Mouse (Mus musculus) right cerebral cortex, postnatal 25 days (tissue): ENCODE data around the gene Aagab.

ENCODE experiments used
- DNase-seq: peaks from one replicate; pipeline ENCODE4 v3.0.0; 2022

Aagab gene

GRCm38 (mm10) chr9:63608006-63608405 is 5.5 kb downstream of the Aagab start:
- DNase-seq: no peak

- DNase-seq: no peak
Observed at GRCm38 (mm10) chr9:63609246-63609645, 6.8 kb downstream of the Aagab start.

GRCm38 (mm10) chr9:63609776-63610175 is 7.3 kb downstream of the Aagab start:
- no peak for DNase-seq

GRCm38 (mm10) chr9:63610231-63610630 is 7.8 kb downstream of the Aagab start:
- no peak for DNase-seq

GRCm38 (mm10) chr9:63610841-63611366 is 8.4 kb downstream of the Aagab start:
- no peak for DNase-seq

GRCm38 (mm10) chr9:63611967-63612366 is 9.5 kb downstream of the Aagab start:
- no peak for DNase-seq

GRCm38 (mm10) chr9:63612565-63613515 is 10.4 kb downstream of the Aagab start:
- no peak for DNase-seq

- DNase-seq: no peak
Observed at GRCm38 (mm10) chr9:63613569-63613968, 11.1 kb downstream of the Aagab start.

GRCm38 (mm10) chr9:63614018-63614985 is 11.8 kb downstream of the Aagab start:
- DNase-seq: no peak

GRCm38 (mm10) chr9:63617967-63618366 is 15.5 kb downstream of the Aagab start:
- DNase-seq: no peak

GRCm38 (mm10) chr9:63623895-63624569 is 21.6 kb downstream of the Aagab start:
- no peak for DNase-seq

- DNase-seq: no peak
Observed at GRCm38 (mm10) chr9:63625090-63625756, 22.8 kb downstream of the Aagab start.

GRCm38 (mm10) chr9:63632045-63632444 is 29.6 kb downstream of the Aagab start:
- DNase-seq: no peak

GRCm38 (mm10) chr9:63632924-63633323 is 30.5 kb downstream of the Aagab start:
- peak; percentile 66 for DNase-seq

- no peak for DNase-seq
Observed at GRCm38 (mm10) chr9:63633334-63633733, 30.9 kb downstream of the Aagab start.

- no peak for DNase-seq
Observed at GRCm38 (mm10) chr9:63636113-63636512, 33.7 kb downstream of the Aagab start.

GRCm38 (mm10) chr9:63641983-63642646 is 39.7 kb downstream of the Aagab start:
- no peak for DNase-seq

GRCm38 (mm10) chr9:63644011-63644410 is 41.6 kb downstream of the Aagab start:
- no peak for DNase-seq

- no peak for DNase-seq
Observed at GRCm38 (mm10) chr9:63645084-63645483, 42.6 kb downstream of the Aagab start.

- DNase-seq: no peak
Observed at GRCm38 (mm10) chr9:63647581-63648519, 45.4 kb downstream of the Aagab start.
